Mouse (Mus musculus): ENCODE results near the gene Mettl21a. TPM values are rescaled to one million over a fixed set of nuclear protein-coding genes. Genes with fewer than 3 reads are reported as not detected.

Gene Mettl21a
- polyA plus RNA-seq, 1 experiment = 19.7 TPM

DNA sequence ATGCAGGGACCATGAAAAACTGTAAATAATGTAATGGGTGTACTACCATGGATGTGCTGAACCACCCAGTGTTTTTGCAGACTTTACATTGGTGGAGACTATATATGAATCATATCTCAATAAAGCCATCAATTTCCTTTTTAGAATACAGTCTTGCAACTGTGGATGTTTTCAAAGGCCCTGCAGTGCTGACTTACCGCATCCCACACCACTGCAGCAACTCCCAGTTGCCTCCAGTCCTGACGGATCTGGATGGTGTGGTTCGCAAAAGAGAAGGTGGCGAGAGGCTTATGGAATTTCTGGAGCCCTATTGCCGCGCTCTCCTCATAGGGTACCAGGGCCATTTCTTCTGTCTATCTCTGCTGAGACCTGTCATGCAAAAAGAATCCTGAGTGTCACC is 966 bp downstream of the Mettl21a start:
- Histone ChIP-seq H3K4me3 (ENCODE audit: insufficient read depth, low read length) (peak overlapping the region; percentile 91), H3K4me1 (ENCODE audit: control insufficient read depth, insufficient read depth, low read length) (peaks cover 23% of the 10 kb centered on the region), H3K27ac (ENCODE audit: insufficient read depth, low read depth, low read length) (peak overlapping the region; percentile 82; the same call in 1 of the 2 replicates)
- no peak for TF ChIP-seq POLR2A (IDR thresholded peaks at IDR 0.05; ENCODE audit: borderline replicate concordance, low read depth, low read length)
- TF ChIP-seq CTCF (IDR thresholded peaks at IDR 0.05; ENCODE audit: low read depth, low read length) = no peak

DNA sequence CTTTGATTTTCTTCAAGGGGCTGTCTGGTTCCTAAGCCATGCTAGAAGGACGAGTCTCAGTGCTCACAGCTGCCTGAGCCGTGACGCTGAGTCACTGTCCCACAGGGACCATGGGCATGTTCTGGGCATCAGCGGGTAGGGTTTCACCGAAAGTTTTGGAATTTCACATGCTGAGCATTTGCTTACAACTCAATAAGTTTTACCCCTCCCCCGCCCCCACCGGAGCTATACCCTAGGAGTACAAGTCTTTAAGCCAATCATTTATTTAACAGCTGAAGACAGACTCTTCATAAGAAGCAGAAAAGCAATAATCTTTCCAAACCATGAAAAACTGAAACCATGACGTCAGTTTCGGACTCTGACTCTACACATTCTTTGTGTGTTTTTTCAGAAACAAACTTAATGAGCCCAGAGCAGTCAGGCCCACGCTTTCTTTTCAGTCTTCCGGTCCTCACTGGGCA is 1.5 kb downstream of the Mettl21a start:
- Histone ChIP-seq H3K4me1 (ENCODE audit: control insufficient read depth, insufficient read depth, low read length) (peaks cover 19% of the 10 kb centered on the region), H3K4me3 (ENCODE audit: insufficient read depth, low read length) (no peak overlapping the region), H3K27ac (ENCODE audit: insufficient read depth, low read depth, low read length) (no peak overlapping the region)
- TF ChIP-seq CTCF (IDR thresholded peaks at IDR 0.05; ENCODE audit: low read depth, low read length) (no peak), POLR2A (IDR thresholded peaks at IDR 0.05; ENCODE audit: borderline replicate concordance, low read depth, low read length) (no peak)

DNA sequence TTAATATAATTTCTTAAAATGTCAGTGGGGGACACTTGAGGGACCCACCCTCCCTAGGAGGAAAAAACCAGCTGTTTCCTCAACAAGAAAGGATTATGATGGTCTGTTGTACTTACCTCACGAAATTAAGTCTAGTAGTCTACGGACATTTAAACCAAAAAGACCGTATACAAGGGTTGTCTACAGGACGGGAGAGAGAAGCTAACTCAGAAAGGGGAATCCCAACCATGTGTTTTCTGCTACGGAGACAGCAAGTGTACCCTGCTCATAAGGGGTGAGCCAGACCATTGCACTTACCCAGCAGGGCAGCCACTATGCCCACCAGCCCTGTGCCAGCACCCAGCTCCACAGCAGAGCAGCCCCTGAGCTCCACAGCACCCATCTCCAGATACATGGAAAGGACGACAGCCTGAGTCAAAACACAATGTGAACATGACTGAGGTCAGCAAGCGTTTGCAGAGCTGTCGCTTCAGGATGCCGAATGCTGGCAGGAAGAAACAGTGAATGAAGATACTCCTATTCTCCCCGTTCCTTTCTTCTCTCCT is 2.2 kb downstream of the Mettl21a start:
- Histone ChIP-seq H3K4me1 (ENCODE audit: control insufficient read depth, insufficient read depth, low read length) (peaks cover 17% of the 10 kb centered on the region), H3K4me3 (ENCODE audit: insufficient read depth, low read length) (no peak overlapping the region), H3K27ac (ENCODE audit: insufficient read depth, low read depth, low read length) (no peak overlapping the region)
- TF ChIP-seq CTCF (IDR thresholded peaks at IDR 0.05; ENCODE audit: low read depth, low read length) = no peak
- no peak for TF ChIP-seq POLR2A (IDR thresholded peaks at IDR 0.05; ENCODE audit: borderline replicate concordance, low read depth, low read length)

DNA sequence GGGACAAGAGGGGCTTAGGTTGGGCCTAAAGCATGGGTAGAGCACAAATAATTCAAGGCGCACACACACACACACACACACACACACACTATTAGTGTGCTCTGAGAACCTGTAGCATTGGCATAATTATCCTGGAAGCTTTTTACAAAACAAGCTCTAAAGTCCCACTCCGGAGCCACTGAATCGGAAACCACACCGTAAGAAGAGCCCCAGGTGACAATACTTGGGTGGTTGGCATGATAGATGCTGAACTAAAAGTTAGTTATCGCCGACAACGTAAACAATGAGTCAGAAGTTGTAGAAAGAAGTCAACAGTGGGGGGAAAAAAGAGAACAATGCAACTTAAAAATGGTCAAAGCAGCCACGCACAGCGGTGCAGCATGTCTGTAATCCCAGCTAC is 2.7 kb downstream of the Mettl21a start:
- no peak overlapping the region for H3K27ac ChIP-seq (ENCODE audit: insufficient read depth, low read depth, low read length)
- TF ChIP-seq CTCF (IDR thresholded peaks at IDR 0.05; ENCODE audit: low read depth, low read length) (no peak), POLR2A (IDR thresholded peaks at IDR 0.05; ENCODE audit: borderline replicate concordance, low read depth, low read length) (no peak)
- H3K4me1 ChIP-seq (ENCODE audit: control insufficient read depth, insufficient read depth, low read length) = peaks cover 17% of the 10 kb centered on the region
- H3K4me3 ChIP-seq (ENCODE audit: insufficient read depth, low read length) = no peak overlapping the region

DNA sequence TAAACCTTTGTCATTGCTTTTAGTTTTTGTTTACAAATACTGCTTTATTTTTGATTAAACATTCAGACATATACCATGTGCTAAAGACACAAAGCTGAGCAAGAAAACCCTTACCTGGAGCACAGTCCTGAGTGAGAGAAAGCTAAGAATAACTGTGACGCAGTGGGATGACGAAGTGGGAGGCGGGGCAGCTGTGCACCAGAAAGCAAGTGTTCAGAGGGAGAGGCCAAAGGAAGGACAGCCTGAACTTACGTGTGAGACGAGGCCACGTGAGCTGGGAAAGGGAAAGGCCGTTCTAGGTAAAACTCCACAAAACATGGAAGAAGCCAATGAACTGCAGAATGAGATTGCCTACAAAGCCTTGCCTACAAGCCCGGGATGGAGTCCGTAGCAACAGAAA is 7.1 kb downstream of the Mettl21a start:
- no peak overlapping the region for H3K27ac ChIP-seq (ENCODE audit: insufficient read depth, low read depth, low read length)
- TF ChIP-seq CTCF (IDR thresholded peaks at IDR 0.05; ENCODE audit: low read depth, low read length) = no peak
- TF ChIP-seq POLR2A (IDR thresholded peaks at IDR 0.05; ENCODE audit: borderline replicate concordance, low read depth, low read length) = no peak
- no peak overlapping the region for H3K4me3 ChIP-seq (ENCODE audit: insufficient read depth, low read length)
- H3K4me1 ChIP-seq (ENCODE audit: control insufficient read depth, insufficient read depth, low read length) = peaks cover 6% of the 10 kb centered on the region

DNA sequence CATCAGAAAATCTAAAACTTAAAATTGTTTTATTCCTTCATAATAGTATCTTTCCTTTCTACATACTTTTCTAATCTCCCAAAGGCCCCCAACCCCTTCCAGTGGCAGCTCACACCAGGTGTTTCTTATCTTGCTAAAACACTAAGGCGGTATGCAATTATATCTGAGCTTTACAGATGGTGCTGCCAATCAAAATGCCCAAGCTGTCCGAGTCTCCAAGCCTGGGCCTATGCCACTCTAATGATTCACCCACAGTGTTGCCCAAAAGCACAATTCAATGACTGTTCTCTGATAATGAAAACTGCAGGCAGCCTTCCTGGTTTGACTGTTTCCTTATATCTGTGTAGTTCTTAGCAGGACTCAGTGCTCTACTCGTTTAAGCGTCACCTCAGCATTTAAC is 7.9 kb downstream of the Mettl21a start:
- H3K4me1 ChIP-seq (ENCODE audit: control insufficient read depth, insufficient read depth, low read length) = peaks cover 7% of the 10 kb centered on the region
- H3K27ac ChIP-seq (ENCODE audit: insufficient read depth, low read depth, low read length) = no peak overlapping the region
- no peak overlapping the region for H3K4me3 ChIP-seq (ENCODE audit: insufficient read depth, low read length)
- TF ChIP-seq POLR2A (IDR thresholded peaks at IDR 0.05; ENCODE audit: borderline replicate concordance, low read depth, low read length) (no peak), CTCF (IDR thresholded peaks at IDR 0.05; ENCODE audit: low read depth, low read length) (no peak)

DNA sequence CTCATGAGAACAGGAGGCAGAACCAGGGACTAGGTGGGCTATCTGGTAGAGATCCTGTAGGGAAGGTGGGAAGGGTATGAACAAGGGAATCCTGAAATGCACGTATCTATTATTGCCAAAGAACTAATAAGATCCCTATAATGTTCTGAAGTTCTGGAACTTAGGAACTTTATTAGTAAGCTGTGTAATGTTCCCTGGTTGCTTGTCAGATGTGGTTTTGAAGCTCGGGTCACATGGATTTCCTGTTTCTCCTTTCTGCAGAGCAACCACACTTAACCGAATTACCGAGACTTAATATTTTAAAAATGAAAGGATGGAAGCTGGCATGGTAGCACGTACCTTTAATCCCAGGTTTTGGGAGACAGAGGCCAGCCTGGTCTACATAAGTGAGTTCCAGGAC is 13.7 kb downstream of the Mettl21a start:
- TF ChIP-seq CTCF (IDR thresholded peaks at IDR 0.05; ENCODE audit: low read depth, low read length) (no peak), POLR2A (IDR thresholded peaks at IDR 0.05; ENCODE audit: borderline replicate concordance, low read depth, low read length) (no peak)
- Histone ChIP-seq H3K27ac (ENCODE audit: insufficient read depth, low read depth, low read length) (peak overlapping the region; percentile 29), H3K4me3 (ENCODE audit: insufficient read depth, low read length) (no peak overlapping the region), H3K4me1 (ENCODE audit: control insufficient read depth, insufficient read depth, low read length) (peaks cover 25% of the 10 kb centered on the region)

DNA sequence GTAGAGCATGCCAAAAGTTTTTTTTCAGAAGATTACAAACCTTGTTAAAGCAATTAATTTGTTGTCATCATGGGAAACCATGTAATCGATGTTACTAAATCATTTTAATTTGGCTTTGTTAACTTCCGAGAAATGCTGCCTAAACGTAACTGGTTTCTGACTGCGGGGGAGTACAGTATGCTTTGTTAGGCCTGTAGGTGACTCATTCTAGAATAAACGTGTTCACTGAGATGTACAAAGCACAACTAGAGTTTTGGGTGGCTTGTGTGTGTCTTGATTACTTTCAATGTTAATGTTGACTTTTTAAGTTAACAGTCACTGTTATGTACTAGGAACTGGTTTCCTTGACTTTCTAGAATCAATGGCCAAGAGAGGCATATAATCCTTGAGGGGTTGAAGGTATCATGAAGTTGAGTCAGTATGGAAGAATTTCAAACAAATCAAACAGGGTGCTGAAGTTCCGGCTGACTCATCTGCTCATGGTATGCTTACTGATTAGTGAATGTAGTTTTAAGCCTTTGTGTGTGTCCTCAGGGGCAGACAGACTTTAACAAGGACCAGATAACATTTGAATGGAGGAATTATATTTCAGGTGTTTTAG is 15.7 kb downstream of the Mettl21a start:
- Histone ChIP-seq H3K4me3 (ENCODE audit: insufficient read depth, low read length) (no peak overlapping the region), H3K4me1 (ENCODE audit: control insufficient read depth, insufficient read depth, low read length) (peaks cover 40% of the 10 kb centered on the region), H3K27ac (ENCODE audit: insufficient read depth, low read depth, low read length) (no peak overlapping the region)
- TF ChIP-seq CTCF (IDR thresholded peaks at IDR 0.05; ENCODE audit: low read depth, low read length) (no peak), POLR2A (IDR thresholded peaks at IDR 0.05; ENCODE audit: borderline replicate concordance, low read depth, low read length) (no peak)

DNA sequence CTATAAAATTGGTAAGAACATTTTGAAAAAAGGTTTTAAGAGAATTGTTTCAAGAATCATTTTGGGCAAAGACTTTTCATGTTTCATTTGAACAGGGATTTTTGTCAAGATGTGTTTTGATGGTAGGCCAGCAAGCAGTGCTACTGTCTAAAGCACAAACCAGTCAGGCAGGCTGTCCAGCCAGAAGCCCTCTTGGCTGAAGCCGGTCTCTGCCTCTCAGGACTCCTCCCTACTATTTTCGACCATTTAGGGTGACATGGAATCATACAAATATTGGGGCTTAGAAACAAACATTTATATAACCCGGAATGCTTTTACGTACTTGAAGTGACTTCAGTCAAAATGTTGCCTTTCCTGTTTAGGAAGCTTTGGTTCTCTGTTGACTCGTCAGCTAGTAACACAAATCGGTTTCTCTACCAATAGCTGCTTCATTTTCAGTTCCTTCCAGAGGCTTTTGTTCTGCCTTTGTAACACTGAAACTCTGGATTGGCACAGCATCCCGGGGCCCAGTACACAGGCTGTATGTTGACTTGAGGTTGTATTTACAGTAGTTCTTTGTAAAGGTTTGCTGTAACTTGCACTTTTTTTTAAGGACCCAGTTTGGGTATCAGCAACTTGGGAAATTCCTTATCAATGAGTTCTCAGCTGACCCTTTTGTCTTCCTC is 16.5 kb downstream of the Mettl21a start:
- Histone ChIP-seq H3K4me1 (ENCODE audit: control insufficient read depth, insufficient read depth, low read length) (peaks cover 46% of the 10 kb centered on the region), H3K27ac (ENCODE audit: insufficient read depth, low read depth, low read length) (no peak overlapping the region), H3K4me3 (ENCODE audit: insufficient read depth, low read length) (no peak overlapping the region)
- no peak for TF ChIP-seq CTCF (IDR thresholded peaks at IDR 0.05; ENCODE audit: low read depth, low read length)
- no peak for TF ChIP-seq POLR2A (IDR thresholded peaks at IDR 0.05; ENCODE audit: borderline replicate concordance, low read depth, low read length)

DNA sequence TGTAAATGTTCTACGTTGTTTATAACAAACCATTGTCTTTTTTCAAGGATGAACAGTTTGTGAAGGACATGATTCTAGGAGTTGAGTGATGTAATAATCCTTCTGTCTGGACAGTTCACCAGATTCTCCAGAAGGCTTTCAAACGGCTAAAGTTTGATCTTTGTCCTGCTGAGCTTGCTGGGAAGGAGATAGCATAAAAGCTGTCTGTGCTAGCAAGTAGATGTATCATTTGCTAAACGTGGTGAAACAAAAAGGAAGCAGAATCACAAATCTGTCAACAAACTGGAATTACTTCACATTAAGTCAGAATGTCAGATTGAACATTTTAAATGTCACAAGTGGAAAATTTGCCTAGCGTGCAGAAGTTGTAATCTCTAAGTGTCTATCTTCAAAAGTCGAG is 18.1 kb downstream of the Mettl21a start:
- TF ChIP-seq POLR2A (IDR thresholded peaks at IDR 0.05; ENCODE audit: borderline replicate concordance, low read depth, low read length) (no peak), CTCF (IDR thresholded peaks at IDR 0.05; ENCODE audit: low read depth, low read length) (no peak)

More for the DNA sequence above, 18.1 kb downstream of the Mettl21a start:
- Histone ChIP-seq H3K4me1 (ENCODE audit: control insufficient read depth, insufficient read depth, low read length) (peaks cover 49% of the 10 kb centered on the region), H3K4me3 (ENCODE audit: insufficient read depth, low read length) (no peak overlapping the region), H3K27ac (ENCODE audit: insufficient read depth, low read depth, low read length) (no peak overlapping the region)

Data from bone marrow macrophage, adult 2 months (primary cell).